Comparison of ENCODE assay signal across 8 mouse cellular contexts in genomic region chr17:33909869-33910250, GRCm38 (mm10). TPM values are rescaled to one million over a fixed set of nuclear protein-coding genes. Genes with fewer than 3 reads are reported as not detected.
DNase-seq lines count a peak whose midpoint lies in the region; ATAC-seq and TF ChIP-seq lines count a peak whose summit lies in the region.

No protein-coding gene starts in this region.

- H3K9me3 ChIP-seq in intestine, postnatal 0 days (ENCODE audit: control insufficient read depth): no peaks in the 10 kb centered on the region
- no peaks in the 10 kb centered on the region for H3K9me3 ChIP-seq in lung, embryonic 15.5 days

- H3K4me3 ChIP-seq in heart, adult 2 months: peak overlapping the region; percentile 82
- H3K4me3 ChIP-seq in intestine, postnatal 0 days (ENCODE audit: low read depth, low read length): peak overlapping the region; percentile 60
- H3K4me3 ChIP-seq in lung, embryonic 15.5 days: peak overlapping the region; percentile 82

- H3K79me2 ChIP-seq in heart, adult 2 months (replicated peaks; ENCODE audit: control insufficient read depth, insufficient read depth, low read length): no peaks in the 10 kb centered on the region

- DNase-seq in embryo, embryonic 10 days (ENCODE audit: low spot score): peak; percentile 55
- no peak for DNase-seq in embryo, embryonic 9.5 days (ENCODE audit: extremely low spot score)
- DNase-seq in adrenal gland, postnatal 25 days: peak; percentile 49
- DNase-seq in heart, adult 2 months: peak; percentile 65 to 69
- DNase-seq in splenic B cell, adult 2 months (ENCODE audit: low read depth, low spot score): peak; percentile 37
- no peak for DNase-seq in layer of hippocampus, adult 9-10 months (ENCODE audit: low spot score)

- no peaks in the 10 kb centered on the region; the same call in 1 of the 2 replicates for H3K36me3 ChIP-seq in heart, adult 2 months (ENCODE audit: control insufficient read depth, insufficient read depth, low read length)
- peaks cover 39% of the 10 kb centered on the region for H3K36me3 ChIP-seq in intestine, postnatal 0 days (ENCODE audit: control insufficient read depth, insufficient read depth)
- H3K36me3 ChIP-seq in lung, embryonic 15.5 days: peaks cover 36% of the 10 kb centered on the region
- H3K36me3 ChIP-seq in splenic B cell, adult 2 months (ENCODE audit: control insufficient read depth, insufficient read depth, low read length, poor library complexity, severe bottlenecking): peaks cover 14% of the 10 kb centered on the region

- under 1% methylated on average over 14 of the region's 14 CpGs for WGBS in heart, adult 2 months
- under 1% methylated on average over 14 of the region's 14 CpGs for WGBS in intestine, postnatal 0 days
- WGBS in lung, embryonic 15.5 days: under 1% methylated on average over 14 of the region's 14 CpGs

- H3K4me2 ChIP-seq in intestine, postnatal 0 days (replicated peaks; ENCODE audit: low read depth): peak overlapping the region; percentile 90
- peak overlapping the region; percentile 92 for H3K4me2 ChIP-seq in lung, embryonic 15.5 days

- H3K27ac ChIP-seq in heart, adult 2 months: peak overlapping the region; percentile 98
- H3K27ac ChIP-seq in intestine, postnatal 0 days (ENCODE audit: low read depth, low read length): peak overlapping the region; percentile 92
- peak overlapping the region; percentile 92 for H3K27ac ChIP-seq in lung, embryonic 15.5 days

- H3K4me1 ChIP-seq in heart, adult 2 months (ENCODE audit: control insufficient read depth, insufficient read depth, low read length): peaks cover 3% of the 10 kb centered on the region; the same call in 1 of the 2 replicates
- H3K4me1 ChIP-seq in intestine, postnatal 0 days (replicated peaks; ENCODE audit: control insufficient read depth, insufficient read depth, low read length): 0 out of 2 replicates have a peak, but pooled peaks cover 4% of the 10 kb centered on the region
- H3K4me1 ChIP-seq in lung, embryonic 15.5 days: peaks cover 21% of the 10 kb centered on the region

- ATAC-seq in intestine, postnatal 0 days: peak; percentile 4
- ATAC-seq in lung, embryonic 15.5 days (ENCODE audit: borderline replicate concordance, extremely low read depth, low FRiP score, low TSS enrichment): no peak

- intact Hi-C loops in heart, adult 2 months (cut with DNase I): no loop called here

- peak overlapping the region; percentile 91 for H3K9ac ChIP-seq in heart, adult 2 months (ENCODE audit: low read depth, low read length)
- H3K9ac ChIP-seq in intestine, postnatal 0 days (ENCODE audit: low read depth, low read length): peak overlapping the region; percentile 72
- peak overlapping the region; percentile 86 for H3K9ac ChIP-seq in lung, embryonic 15.5 days

- TF ChIP-seq POLR2A in heart, adult 2 months (IDR thresholded peaks at IDR 0.05; ENCODE audit: insufficient read depth, low read depth, low read length): peak; percentile 70

- H3K27me3 ChIP-seq in heart, adult 2 months (ENCODE audit: control insufficient read depth, insufficient read depth, low read length): no peaks in the 10 kb centered on the region
- H3K27me3 ChIP-seq in intestine, postnatal 0 days (replicated peaks; ENCODE audit: control insufficient read depth, insufficient read depth, low read length): no peaks in the 10 kb centered on the region
- no peaks in the 10 kb centered on the region for H3K27me3 ChIP-seq in lung, embryonic 15.5 days
- no peaks in the 10 kb centered on the region for H3K27me3 ChIP-seq in splenic B cell, adult 2 months (ENCODE audit: control insufficient read depth, insufficient read depth, low read length, poor library complexity, severe bottlenecking)

- TF ChIP-seq EP300 in heart, adult 2 months (IDR thresholded peaks at IDR 0.05; ENCODE audit: insufficient read depth, low read depth, low read length): no peak

- no peak for TF ChIP-seq CTCF in heart, adult 2 months (IDR thresholded peaks at IDR 0.05)
- TF ChIP-seq CTCF in intestine, postnatal 0 days (IDR thresholded peaks at IDR 0.05; ENCODE audit: low read depth): no peak

RNA-seq across cellular contexts. Expression of gene Daxx, which starts 0.6 kb away (rescaled TPM):
- 35.2 and 36.4 TPM in 2 replicates for total RNA-seq in adrenal gland, postnatal 25 days (2021)
- 10 to 100 TPM; 11.5 to 16.4 TPM for total RNA-seq in heart, adult 2 months (2021)
- polyA plus RNA-seq in heart, adult 2 months (2012; rRNA removed): 18.5 and 20.5 TPM in 2 replicates
- polyA plus RNA-seq in intestine, postnatal 0 days (2015; fragmentation: Nextera tagmentation; extraction: Ambion mirVana): 20.6 and 22.6 TPM in 2 replicates
- 50.8 and 54.6 TPM in 2 replicates for polyA plus RNA-seq in lung, embryonic 15.5 days (2015; fragmentation: Nextera tagmentation; extraction: Ambion mirVana)

RNA-seq across cellular contexts. Expression of gene Platr17, which starts 4.9 kb away (rescaled TPM):
- not detected in 2 replicates for total RNA-seq in adrenal gland, postnatal 25 days (2021)
- total RNA-seq in heart, adult 2 months (2021): not detected
- not detected in 2 replicates for polyA plus RNA-seq in heart, adult 2 months (2012; rRNA removed)
- 0.25 and 0.31 TPM in 2 replicates for polyA plus RNA-seq in intestine, postnatal 0 days (2015; fragmentation: Nextera tagmentation; extraction: Ambion mirVana)
- polyA plus RNA-seq in lung, embryonic 15.5 days (2015; fragmentation: Nextera tagmentation; extraction: Ambion mirVana): 0.28 and 0.31 TPM in 2 replicates

RNA-seq across cellular contexts. Expression of gene Tapbp, which starts 5.8 kb away (rescaled TPM):
- total RNA-seq in adrenal gland, postnatal 25 days (2021): 101 and 166 TPM in 2 replicates
- 100 to 1,000 TPM in 1 of 2 experiments, 10 to 100 TPM in 1; 98.9 to 124 TPM for total RNA-seq in heart, adult 2 months (2021)
- 62.5 and 75.7 TPM in 2 replicates for polyA plus RNA-seq in heart, adult 2 months (2012; rRNA removed)
- polyA plus RNA-seq in intestine, postnatal 0 days (2015; fragmentation: Nextera tagmentation; extraction: Ambion mirVana): 102 and 110 TPM in 2 replicates
- polyA plus RNA-seq in lung, embryonic 15.5 days (2015; fragmentation: Nextera tagmentation; extraction: Ambion mirVana): 45.3 and 52.6 TPM in 2 replicates

RNA-seq across cellular contexts. Expression of gene Zbtb22, which starts 5.8 kb away (rescaled TPM):
- 27.4 and 38.8 TPM in 2 replicates for total RNA-seq in adrenal gland, postnatal 25 days (2021)
- 10 to 100 TPM; 13.7 to 18.8 TPM for total RNA-seq in heart, adult 2 months (2021)
- 24.6 and 26.8 TPM in 2 replicates for polyA plus RNA-seq in heart, adult 2 months (2012; rRNA removed)
- 11.1 and 12.9 TPM in 2 replicates for polyA plus RNA-seq in intestine, postnatal 0 days (2015; fragmentation: Nextera tagmentation; extraction: Ambion mirVana)
- polyA plus RNA-seq in lung, embryonic 15.5 days (2015; fragmentation: Nextera tagmentation; extraction: Ambion mirVana): 17.8 and 20.6 TPM in 2 replicates

RNA-seq across cellular contexts. Expression of gene Kifc1, which starts 19.4 kb away (rescaled TPM):
- 7.0 and 11.3 TPM in 2 replicates for total RNA-seq in adrenal gland, postnatal 25 days (2021)
- under 1 TPM; 0.57 to 0.66 TPM for total RNA-seq in heart, adult 2 months (2021)
- 0.59 and 0.94 TPM in 2 replicates for polyA plus RNA-seq in heart, adult 2 months (2012; rRNA removed)
- polyA plus RNA-seq in intestine, postnatal 0 days (2015; fragmentation: Nextera tagmentation; extraction: Ambion mirVana): 1.7 and 1.9 TPM in 2 replicates
- 10.1 and 10.6 TPM in 2 replicates for polyA plus RNA-seq in lung, embryonic 15.5 days (2015; fragmentation: Nextera tagmentation; extraction: Ambion mirVana)

Comparison
In these comparisons a context has a peak if more than half of its experiments do, and no peak if none do; other contexts are left out.
1. DNase-seq: peak in embryo, embryonic 10 days (single experiment), adrenal gland, postnatal 25 days (single experiment), heart, adult 2 months (2 of 2) and splenic B cell, adult 2 months (single experiment); none in embryo, embryonic 9.5 days (single experiment) and layer of hippocampus, adult 9-10 months (single experiment).
2. Peak in every context shown above with its lines, with median percentiles within 50 percentile points of each other: H3K27ac ChIP-seq, H3K4me3 ChIP-seq and H3K9ac ChIP-seq.